Mouse (Mus musculus) forebrain, embryonic 12.5 days (tissue): ENCODE measurements around the gene Defb43. TPM values are rescaled to one million over a fixed set of nuclear protein-coding genes. Genes with fewer than 3 reads are reported as not detected.
A peak's percentile ranks its signal among the peaks of the same experiment; 100 is the strongest.

Experiments
- ATAC-seq: fragments of 200-750 bp; cut with Nextera tagmentation; 2 replicates; pipeline ENCODE4 v1.8.0; 2017; ENCODE audit warnings: moderate TSS enrichment; ENCODE audit not compliant: low FRiP score
- H3K27ac ChIP-seq: fragments of 300-500 bp; sonication (generic); 2 replicates; pipeline ENCODE4 v1.5.1; 2016; ENCODE audit warnings: mild to moderate bottlenecking
- H3K27me3 ChIP-seq: fragments of 300-500 bp; sonication (generic); 2 replicates; pipeline ENCODE4 v1.6.1; 2016; ENCODE audit warnings: mild to moderate bottlenecking
- H3K36me3 ChIP-seq: fragments of 300-500 bp; sonication (generic); replicated peaks from 2 replicates; pipeline ENCODE4 v1.6.1; 2016; ENCODE audit warnings: mild to moderate bottlenecking
- H3K4me1 ChIP-seq: fragments of 300-500 bp; sonication (generic); 2 replicates; pipeline ENCODE4 v1.6.1; 2016
- H3K4me2 ChIP-seq: fragments of 300-500 bp; sonication (generic); 2 replicates; pipeline ENCODE4 v1.6.1; 2016; ENCODE audit warnings: mild to moderate bottlenecking, moderate library complexity
- H3K4me3 ChIP-seq: fragments of 300-500 bp; sonication (generic); replicated peaks from 2 replicates; pipeline ENCODE4 v1.5.1; 2016; ENCODE audit warnings: mild to moderate bottlenecking
- H3K9ac ChIP-seq: fragments of 300-500 bp; sonication (generic); 2 replicates; pipeline ENCODE4 v1.6.1; 2016; ENCODE audit warnings: mild to moderate bottlenecking
- H3K9me3 ChIP-seq: fragments of 300-500 bp; sonication (generic); 2 replicates; pipeline ENCODE4 v1.6.1; 2016
- WGBS: fragments of 180-500 bp; shearing (Covaris S2); methylation state at CpG from one replicate; pipeline ENCODE4 v1.1.7; 2016; 5-methylcytosine and 5-hydroxymethylcytosine counted together
- polyA plus RNA-seq: library from polyadenylated mRNA; unstranded; fragments of >200 nt; fragmentation: Nextera tagmentation; extraction: Ambion mirVana; gene quantifications from 2 replicates; pipeline ENCODE4 v1.2.1, GENCODE M21; 2016

The Defb43 gene
- not detected in 2 replicates for polyA plus RNA-seq

- H3K4me2 ChIP-seq = no peak within 1 kb of the TSS
- WGBS = 92% methylated on average over 5 of the region's 5 CpGs
- ATAC-seq = no peak
- no peaks in the 10 kb centered on the region for H3K27me3 ChIP-seq
- H3K9ac ChIP-seq = no peak within 1 kb of the TSS
- H3K9me3 ChIP-seq = no peaks in the 10 kb centered on the region
- H3K4me1 ChIP-seq = no peaks in the 10 kb centered on the region
- H3K4me3 ChIP-seq = no peak within 1 kb of the TSS
- no peaks in the 10 kb centered on the region for H3K36me3 ChIP-seq
- H3K27ac ChIP-seq = no peak within 1 kb of the TSS
Measured at GRCm38 (mm10) chr14:63011471-63011870, at the start of gene Defb43. Gene Defb43 (plus strand): TSS chr14:63011771.

- WGBS = 86% methylated on average over 4 of the region's 4 CpGs
- Histone ChIP-seq H3K4me1 (peaks cover 11% of the 10 kb centered on the region; the same call in 1 of the 2 replicates), H3K4me3 (no peak overlapping the region), H3K27me3 (no peaks in the 10 kb centered on the region), H3K9ac (no peak overlapping the region), H3K36me3 (peaks cover 11% of the 10 kb centered on the region), H3K4me2 (no peak overlapping the region), H3K27ac (no peak overlapping the region), H3K9me3 (no peaks in the 10 kb centered on the region)
- ATAC-seq = no peak
Measured at GRCm38 (mm10) chr14:62963632-62964031, 47.9 kb upstream of the Defb43 start.

- H3K9ac ChIP-seq = no peak overlapping the region
- no peaks in the 10 kb centered on the region for H3K36me3 ChIP-seq
- H3K4me2 ChIP-seq = no peak overlapping the region
- WGBS = 88% methylated on average over 5 of the region's 5 CpGs
- H3K27me3 ChIP-seq = no peaks in the 10 kb centered on the region
- H3K4me3 ChIP-seq = no peak overlapping the region
- no peaks in the 10 kb centered on the region for H3K9me3 ChIP-seq
- no peak for ATAC-seq
- no peak overlapping the region for H3K27ac ChIP-seq
- peaks cover 11% of the 10 kb centered on the region; the same call in 1 of the 2 replicates for H3K4me1 ChIP-seq
Measured at GRCm38 (mm10) chr14:62965342-62965741, 46.2 kb upstream of the Defb43 start.

- no peak for ATAC-seq
- H3K36me3 ChIP-seq = no peaks in the 10 kb centered on the region
- peak overlapping the region; percentile 27 for H3K4me3 ChIP-seq
- no peaks in the 10 kb centered on the region for H3K27me3 ChIP-seq
- H3K27ac ChIP-seq = no peak overlapping the region
- H3K4me1 ChIP-seq = peaks cover 11% of the 10 kb centered on the region; the same call in 1 of the 2 replicates
- no peaks in the 10 kb centered on the region for H3K9me3 ChIP-seq
- no peak overlapping the region for H3K9ac ChIP-seq
- WGBS = 25% methylated on average over 15 of the region's 15 CpGs
- H3K4me2 ChIP-seq = peak overlapping the region; percentile 49
Measured at GRCm38 (mm10) chr14:62965811-62966520, 45.6 kb upstream of the Defb43 start.

GRCm38 (mm10) chr14:62975046-62975445 lies 36.5 kb upstream of the Defb43 start:
- 12% methylated on average over 5 of the region's 5 CpGs for WGBS
- H3K4me3 ChIP-seq = no peak overlapping the region
- H3K9ac ChIP-seq = no peak overlapping the region
- H3K9me3 ChIP-seq = no peaks in the 10 kb centered on the region
- no peaks in the 10 kb centered on the region for H3K36me3 ChIP-seq
- ATAC-seq = no peak
- H3K4me1 ChIP-seq = no peaks in the 10 kb centered on the region
- no peaks in the 10 kb centered on the region for H3K27me3 ChIP-seq
- no peak overlapping the region; the same call in 1 of the 2 replicates for H3K4me2 ChIP-seq
- no peak overlapping the region for H3K27ac ChIP-seq

- no peak overlapping the region for H3K9ac ChIP-seq
- no peak overlapping the region for H3K4me2 ChIP-seq
- H3K27ac ChIP-seq = no peak overlapping the region
- no peaks in the 10 kb centered on the region for H3K36me3 ChIP-seq
- H3K27me3 ChIP-seq = no peaks in the 10 kb centered on the region
- H3K9me3 ChIP-seq = no peaks in the 10 kb centered on the region
- 74% methylated on average over 1 of the region's 1 CpGs for WGBS
- H3K4me1 ChIP-seq = no peaks in the 10 kb centered on the region
- no peak overlapping the region for H3K4me3 ChIP-seq
- ATAC-seq = no peak
Measured at GRCm38 (mm10) chr14:62979815-62980214, 31.8 kb upstream of the Defb43 start.

- WGBS = 84% methylated on average over 1 of the region's 1 CpGs
- H3K9ac ChIP-seq = no peak within 1 kb of the TSS
- no peak within 1 kb of the TSS for H3K27ac ChIP-seq
- H3K27me3 ChIP-seq = no peaks in the 10 kb centered on the region
- no peak within 1 kb of the TSS for H3K4me3 ChIP-seq
- no peaks in the 10 kb centered on the region for H3K36me3 ChIP-seq
- no peak within 1 kb of the TSS for H3K4me2 ChIP-seq
- no peaks in the 10 kb centered on the region for H3K9me3 ChIP-seq
- no peaks in the 10 kb centered on the region for H3K4me1 ChIP-seq
- no peak for ATAC-seq
Measured at GRCm38 (mm10) chr14:62984410-62984809, 27.2 kb upstream of the Defb43 start, which contains the start of gene Defb48. Gene Defb48 (minus strand): TSS chr14:62984510.

GRCm38 (mm10) chr14:62991271-62991670 lies 20.3 kb upstream of the Defb43 start:
- H3K36me3 ChIP-seq = no peaks in the 10 kb centered on the region
- H3K4me3 ChIP-seq = no peak overlapping the region
- H3K4me1 ChIP-seq = 0 out of 2 replicates have a peak, but pooled peaks cover 3% of the 10 kb centered on the region
- no peak overlapping the region for H3K27ac ChIP-seq
- no peak for ATAC-seq
- no peaks in the 10 kb centered on the region for H3K27me3 ChIP-seq
- WGBS = 83% methylated on average over 3 of the region's 3 CpGs
- no peak overlapping the region for H3K9ac ChIP-seq
- no peak overlapping the region for H3K4me2 ChIP-seq
- no peaks in the 10 kb centered on the region for H3K9me3 ChIP-seq

GRCm38 (mm10) chr14:62991849-62992510 lies 19.6 kb upstream of the Defb43 start:
- Histone ChIP-seq H3K27ac (no peak overlapping the region), H3K9ac (no peak overlapping the region), H3K4me3 (no peak overlapping the region), H3K27me3 (no peaks in the 10 kb centered on the region), H3K4me2 (no peak overlapping the region), H3K36me3 (no peaks in the 10 kb centered on the region), H3K9me3 (no peaks in the 10 kb centered on the region), H3K4me1 (0 out of 2 replicates have a peak, but pooled peaks cover 3% of the 10 kb centered on the region)
- 49% methylated on average over 7 of the region's 7 CpGs for WGBS
- no peak for ATAC-seq

- ATAC-seq = no peak
- Histone ChIP-seq H3K4me3 (no peak within 1 kb of the TSS), H3K4me2 (no peak within 1 kb of the TSS), H3K36me3 (no peaks in the 10 kb centered on the region), H3K27me3 (no peaks in the 10 kb centered on the region), H3K9ac (no peak within 1 kb of the TSS), H3K4me1 (no peaks in the 10 kb centered on the region), H3K27ac (no peak within 1 kb of the TSS), H3K9me3 (no peaks in the 10 kb centered on the region)
- 85% methylated on average over 8 of the region's 8 CpGs for WGBS
Measured at GRCm38 (mm10) chr14:62997777-62998176, 13.8 kb upstream of the Defb43 start, which contains the start of gene Defb47. Gene Defb47 (plus strand): TSS chr14:62998077.

- WGBS = 90% methylated on average over 4 of the region's 4 CpGs
- no peak for ATAC-seq
- Histone ChIP-seq H3K9ac (no peak overlapping the region), H3K27me3 (no peaks in the 10 kb centered on the region), H3K4me3 (no peak overlapping the region), H3K4me1 (no peaks in the 10 kb centered on the region), H3K27ac (no peak overlapping the region), H3K9me3 (no peaks in the 10 kb centered on the region), H3K4me2 (no peak overlapping the region), H3K36me3 (no peaks in the 10 kb centered on the region)
Measured at GRCm38 (mm10) chr14:62998977-62999376, 12.6 kb upstream of the Defb43 start.

GRCm38 (mm10) chr14:63002588-63002987 lies 9.0 kb upstream of the Defb43 start:
- Histone ChIP-seq H3K36me3 (no peaks in the 10 kb centered on the region), H3K4me3 (no peak overlapping the region), H3K4me2 (no peak overlapping the region), H3K27ac (no peak overlapping the region), H3K27me3 (no peaks in the 10 kb centered on the region), H3K9me3 (no peaks in the 10 kb centered on the region), H3K9ac (no peak overlapping the region), H3K4me1 (no peaks in the 10 kb centered on the region)
- WGBS = 82% methylated on average over 2 of the region's 2 CpGs
- ATAC-seq = no peak
